Mouse (Mus musculus): ENCODE measurements around the gene Syngap1. TPM values are rescaled to one million over a fixed set of nuclear protein-coding genes. Genes with fewer than 3 reads are reported as not detected.

The Syngap1 gene
- polyA plus RNA-seq, 1 experiment from 2014 or later: 1.5 TPM

GRCm38 (mm10) chr17:26979426-26979825, 38.4 kb downstream of the Syngap1 start:
- 69% methylated on average over 2 of the region's 2 CpGs for WGBS

GRCm38 (mm10) chr17:26981050-26981449, 40.0 kb downstream of the Syngap1 start:
- Histone ChIP-seq H3K27me3 (ENCODE audit: control insufficient read depth, insufficient read depth, low read length) (no peaks in the 10 kb centered on the region), H3K9me3 (ENCODE audit: control insufficient read depth, low read length) (no peaks in the 10 kb centered on the region), H3K36me3 (ENCODE audit: control insufficient read depth, insufficient read depth, low read length) (peaks cover 31% of the 10 kb centered on the region), H3K27ac (replicated peaks in 1 of 2; ENCODE audit: control insufficient read depth in 1 of 2, insufficient read depth in 1 of 2, low read depth in 2 of 2, low read length in 2 of 2) (no peak overlapping the region), H3K4me3 (ENCODE audit: control insufficient read depth in 1 of 2, insufficient read depth in 1 of 2, low read depth in 1 of 2, low read length in 2 of 2) (no peak overlapping the region), H3K9ac (ENCODE audit: low read length) (no peak overlapping the region), H3K4me1 (ENCODE audit: control insufficient read depth in 2 of 2, insufficient read depth in 2 of 2, low read length in 2 of 2) (0 out of 4 replicates have a peak, but pooled peaks cover 0 to 3% of the 10 kb centered on the region in 2 experiments), H3K4me2 (ENCODE audit: low read length) (no peak overlapping the region)
- 38% methylated on average over 2 of the region's 2 CpGs for WGBS
- no peak for ATAC-seq (ENCODE audit: insufficient number of reproducible peaks, insufficient read depth, low FRiP score, low read depth)

More at GRCm38 (mm10) chr17:26979426-26979825, 38.4 kb downstream of the Syngap1 start:
- ATAC-seq (ENCODE audit: insufficient number of reproducible peaks, insufficient read depth, low FRiP score, low read depth): no peak
- Histone ChIP-seq H3K27me3 (ENCODE audit: control insufficient read depth, insufficient read depth, low read length) (no peaks in the 10 kb centered on the region), H3K4me3 (ENCODE audit: control insufficient read depth in 1 of 2, insufficient read depth in 1 of 2, low read depth in 1 of 2, low read length in 2 of 2) (no peak overlapping the region), H3K36me3 (ENCODE audit: control insufficient read depth, insufficient read depth, low read length) (peaks cover 47% of the 10 kb centered on the region), H3K4me2 (ENCODE audit: low read length) (no peak overlapping the region), H3K27ac (replicated peaks in 1 of 2; ENCODE audit: control insufficient read depth in 1 of 2, insufficient read depth in 1 of 2, low read depth in 2 of 2, low read length in 2 of 2) (no peak overlapping the region), H3K9ac (ENCODE audit: low read length) (no peak overlapping the region), H3K4me1 (ENCODE audit: control insufficient read depth in 2 of 2, insufficient read depth in 2 of 2, low read length in 2 of 2) (peaks cover 3% of the 10 kb centered on the region in 2 experiments; a peak in 1 of 4 replicates), H3K9me3 (ENCODE audit: control insufficient read depth, low read length) (no peaks in the 10 kb centered on the region)

GRCm38 (mm10) chr17:26983382-26983781, 42.3 kb downstream of the Syngap1 start:
- 82% methylated on average over 4 of the region's 4 CpGs for WGBS
- Histone ChIP-seq H3K4me3 (ENCODE audit: control insufficient read depth in 1 of 2, insufficient read depth in 1 of 2, low read depth in 1 of 2, low read length in 2 of 2) (no peak overlapping the region), H3K4me2 (ENCODE audit: low read length) (no peak overlapping the region)

GRCm38 (mm10) chr17:26985503-26986179, 44.6 kb downstream of the Syngap1 start:
- Histone ChIP-seq H3K27me3 (ENCODE audit: control insufficient read depth, insufficient read depth, low read length) (no peaks in the 10 kb centered on the region), H3K4me1 (ENCODE audit: control insufficient read depth in 2 of 2, insufficient read depth in 2 of 2, low read length in 2 of 2) (0 out of 4 replicates have a peak, but pooled peaks cover 0 to 2% of the 10 kb centered on the region in 2 experiments), H3K27ac (replicated peaks in 1 of 2; ENCODE audit: control insufficient read depth in 1 of 2, insufficient read depth in 1 of 2, low read depth in 2 of 2, low read length in 2 of 2) (no peak overlapping the region), H3K4me2 (ENCODE audit: low read length) (no peak overlapping the region), H3K36me3 (ENCODE audit: control insufficient read depth, insufficient read depth, low read length) (no peaks in the 10 kb centered on the region), H3K9me3 (ENCODE audit: control insufficient read depth, low read length) (no peaks in the 10 kb centered on the region), H3K9ac (ENCODE audit: low read length) (no peak overlapping the region), H3K4me3 (ENCODE audit: control insufficient read depth in 1 of 2, insufficient read depth in 1 of 2, low read depth in 1 of 2, low read length in 2 of 2) (no peak overlapping the region)
- no peak for ATAC-seq (ENCODE audit: insufficient number of reproducible peaks, insufficient read depth, low FRiP score, low read depth)
- WGBS: 85% methylated on average over 10 of the region's 10 CpGs

More at GRCm38 (mm10) chr17:26983382-26983781, 42.3 kb downstream of the Syngap1 start:
- H3K9me3 ChIP-seq (ENCODE audit: control insufficient read depth, low read length): no peaks in the 10 kb centered on the region
- no peak overlapping the region for H3K9ac ChIP-seq (ENCODE audit: low read length)
- no peaks in the 10 kb centered on the region for H3K27me3 ChIP-seq (ENCODE audit: control insufficient read depth, insufficient read depth, low read length)
- 0 out of 4 replicates have a peak, but pooled peaks cover 0 to 3% of the 10 kb centered on the region in 2 experiments for H3K4me1 ChIP-seq (ENCODE audit: control insufficient read depth in 2 of 2, insufficient read depth in 2 of 2, low read length in 2 of 2)
- H3K36me3 ChIP-seq (ENCODE audit: control insufficient read depth, insufficient read depth, low read length): peaks cover 11% of the 10 kb centered on the region
- H3K27ac ChIP-seq (replicated peaks in 1 of 2; ENCODE audit: control insufficient read depth in 1 of 2, insufficient read depth in 1 of 2, low read depth in 2 of 2, low read length in 2 of 2): no peak overlapping the region
- no peak for ATAC-seq (ENCODE audit: insufficient number of reproducible peaks, insufficient read depth, low FRiP score, low read depth)

GRCm38 (mm10) chr17:26990521-26990920, 49.5 kb downstream of the Syngap1 start:
- no peaks in the 10 kb centered on the region for H3K36me3 ChIP-seq (ENCODE audit: control insufficient read depth, insufficient read depth, low read length)
- no peak overlapping the region for H3K27ac ChIP-seq (replicated peaks in 1 of 2; ENCODE audit: control insufficient read depth in 1 of 2, insufficient read depth in 1 of 2, low read depth in 2 of 2, low read length in 2 of 2)
- H3K4me2 ChIP-seq (ENCODE audit: low read length): no peak overlapping the region
- H3K4me1 ChIP-seq (ENCODE audit: control insufficient read depth in 2 of 2, insufficient read depth in 2 of 2, low read length in 2 of 2): peaks cover 12 to 13% of the 10 kb centered on the region in 2 experiments
- no peak overlapping the region for H3K9ac ChIP-seq (ENCODE audit: low read length)
- no peaks in the 10 kb centered on the region for H3K9me3 ChIP-seq (ENCODE audit: control insufficient read depth, low read length)
- H3K4me3 ChIP-seq (ENCODE audit: control insufficient read depth in 1 of 2, insufficient read depth in 1 of 2, low read depth in 1 of 2, low read length in 2 of 2): no peak overlapping the region
- H3K27me3 ChIP-seq (ENCODE audit: control insufficient read depth, insufficient read depth, low read length): no peaks in the 10 kb centered on the region
- no peak for ATAC-seq (ENCODE audit: insufficient number of reproducible peaks, insufficient read depth, low FRiP score, low read depth)

GRCm38 (mm10) chr17:26994410-26994809, 53.4 kb downstream of the Syngap1 start:
- H3K27me3 ChIP-seq (ENCODE audit: control insufficient read depth, insufficient read depth, low read length): no peaks in the 10 kb centered on the region
- H3K9me3 ChIP-seq (ENCODE audit: control insufficient read depth, low read length): no peaks in the 10 kb centered on the region
- H3K4me2 ChIP-seq (ENCODE audit: low read length): peak overlapping the region; percentile 27
- H3K27ac ChIP-seq (replicated peaks in 1 of 2; ENCODE audit: control insufficient read depth in 1 of 2, insufficient read depth in 1 of 2, low read depth in 2 of 2, low read length in 2 of 2): peak overlapping the region; percentile 56 to 64; a peak in 3 of 4 replicates
- H3K4me3 ChIP-seq (ENCODE audit: control insufficient read depth in 1 of 2, insufficient read depth in 1 of 2, low read depth in 1 of 2, low read length in 2 of 2): no peak overlapping the region
- H3K4me1 ChIP-seq (ENCODE audit: control insufficient read depth in 2 of 2, insufficient read depth in 2 of 2, low read length in 2 of 2): peaks cover 17 to 18% of the 10 kb centered on the region in 2 experiments
- no peaks in the 10 kb centered on the region for H3K36me3 ChIP-seq (ENCODE audit: control insufficient read depth, insufficient read depth, low read length)
- peak; percentile 58 for ATAC-seq (ENCODE audit: insufficient number of reproducible peaks, insufficient read depth, low FRiP score, low read depth)
- WGBS: 38% methylated on average over 14 of the region's 14 CpGs
- H3K9ac ChIP-seq (ENCODE audit: low read length): no peak overlapping the region

GRCm38 (mm10) chr17:26995006-26995405, 54.0 kb downstream of the Syngap1 start:
- ATAC-seq (ENCODE audit: insufficient number of reproducible peaks, insufficient read depth, low FRiP score, low read depth): no peak
- H3K27ac ChIP-seq (replicated peaks in 1 of 2; ENCODE audit: control insufficient read depth in 1 of 2, insufficient read depth in 1 of 2, low read depth in 2 of 2, low read length in 2 of 2): peak overlapping the region; percentile 56 to 64; a peak in 2 of 4 replicates
- WGBS: 77% methylated on average over 6 of the region's 6 CpGs

More at GRCm38 (mm10) chr17:26995006-26995405, 54.0 kb downstream of the Syngap1 start:
- no peak overlapping the region for H3K9ac ChIP-seq (ENCODE audit: low read length)
- peaks cover 18% of the 10 kb centered on the region in 2 experiments for H3K4me1 ChIP-seq (ENCODE audit: control insufficient read depth in 2 of 2, insufficient read depth in 2 of 2, low read length in 2 of 2)
- H3K4me3 ChIP-seq (ENCODE audit: control insufficient read depth in 1 of 2, insufficient read depth in 1 of 2, low read depth in 1 of 2, low read length in 2 of 2): no peak overlapping the region
- 0 out of 2 replicates have a peak overlapping the region, but pooled peaks have one; percentile 6 for H3K4me2 ChIP-seq (ENCODE audit: low read length)
- H3K9me3 ChIP-seq (ENCODE audit: control insufficient read depth, low read length): no peaks in the 10 kb centered on the region
- no peaks in the 10 kb centered on the region for H3K36me3 ChIP-seq (ENCODE audit: control insufficient read depth, insufficient read depth, low read length)
- no peaks in the 10 kb centered on the region for H3K27me3 ChIP-seq (ENCODE audit: control insufficient read depth, insufficient read depth, low read length)
